Mouse (Mus musculus): Measurements from ENCODE around the gene Nmt2. TPM values are rescaled to one million over a fixed set of nuclear protein-coding genes. Genes with fewer than 3 reads are reported as not detected.

Nmt2 gene
- total and polyA plus RNA-seq, 2 experiments from 2014 or later: 14.9 to 17.3 TPM

DNA sequence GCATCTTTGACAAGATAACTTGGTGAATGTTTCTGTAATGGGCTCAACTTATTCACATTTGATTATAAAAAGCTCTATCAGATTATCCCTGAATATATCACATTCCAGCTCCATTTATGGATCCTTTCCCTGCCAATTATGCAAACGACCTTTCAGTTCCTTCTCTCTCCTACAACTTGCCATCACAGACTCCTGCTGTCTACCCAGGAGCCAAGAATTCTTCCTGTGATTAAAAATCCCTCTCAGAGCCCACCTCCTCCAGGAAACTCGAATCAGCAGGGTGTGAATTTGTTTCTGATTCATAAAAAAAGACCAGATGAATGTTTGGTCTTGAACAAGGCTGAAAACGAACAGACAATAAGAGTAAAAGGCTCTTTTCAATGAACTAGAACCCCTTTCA is 16.1 kb upstream of the Nmt2 start:
- ATAC-seq (ENCODE audit: insufficient read depth, low read depth): no peak
- Histone ChIP-seq H3K27me3 (ENCODE audit: control insufficient read depth, insufficient read depth, low read length) (no peaks in the 10 kb centered on the region), H3K4me3 (ENCODE audit: low read depth, low read length) (no peak overlapping the region), H3K9me3 (replicated peaks; ENCODE audit: control insufficient read depth, low read length) (no peaks in the 10 kb centered on the region), H3K27ac (ENCODE audit: low read depth) (no peak overlapping the region), H3K9ac (replicated peaks; ENCODE audit: low read depth, low read length) (no peak overlapping the region), H3K4me2 (ENCODE audit: low read depth, low read length) (no peak overlapping the region), H3K4me1 (ENCODE audit: control insufficient read depth, insufficient read depth) (no peaks in the 10 kb centered on the region), H3K36me3 (replicated peaks; ENCODE audit: control insufficient read depth, insufficient read depth, low read length) (no peaks in the 10 kb centered on the region)
- 35% methylated on average over 3 of the region's 3 CpGs for WGBS
- no peak for TF ChIP-seq EP300 (IDR thresholded peaks at IDR 0.05; ENCODE audit: low read depth)
- TF ChIP-seq CTCF (IDR thresholded peaks at IDR 0.05; ENCODE audit: low read depth): no peak
- DNase-seq (ENCODE audit: low spot score): no peak

DNA sequence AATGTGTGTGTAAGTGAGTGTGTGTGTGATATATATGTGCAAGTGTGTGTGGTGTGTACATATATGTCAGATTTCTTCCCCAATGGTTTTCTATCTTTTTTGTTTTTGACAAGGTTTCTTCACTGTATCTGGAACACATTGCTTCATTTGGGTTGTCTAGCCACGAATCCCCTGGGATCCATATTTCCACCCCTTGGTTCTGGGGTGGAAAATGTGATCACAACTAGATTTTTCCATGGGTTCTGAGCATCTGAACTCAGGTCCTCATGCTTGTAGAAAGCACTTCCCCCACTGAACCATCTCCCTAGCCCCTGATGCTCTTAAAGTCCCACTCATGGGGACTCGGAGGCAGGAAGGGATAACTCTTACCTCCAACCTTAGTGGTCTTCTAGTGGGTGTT is 10.7 kb upstream of the Nmt2 start:
- ATAC-seq (ENCODE audit: insufficient read depth, low read depth) (no peak), DNase-seq (ENCODE audit: low spot score) (no peak)
- no peaks in the 10 kb centered on the region for H3K36me3 ChIP-seq (replicated peaks; ENCODE audit: control insufficient read depth, insufficient read depth, low read length)
- H3K4me3 ChIP-seq (ENCODE audit: low read depth, low read length): no peak overlapping the region
- no peaks in the 10 kb centered on the region for H3K4me1 ChIP-seq (ENCODE audit: control insufficient read depth, insufficient read depth)
- H3K4me2 ChIP-seq (ENCODE audit: low read depth, low read length): no peak overlapping the region
- WGBS: 66% methylated on average over 2 of the region's 2 CpGs
- H3K27ac ChIP-seq (ENCODE audit: low read depth): no peak overlapping the region
- TF ChIP-seq EP300 (IDR thresholded peaks at IDR 0.05; ENCODE audit: low read depth): no peak
- no peak for TF ChIP-seq CTCF (IDR thresholded peaks at IDR 0.05; ENCODE audit: low read depth)
- no peak overlapping the region for H3K9ac ChIP-seq (replicated peaks; ENCODE audit: low read depth, low read length)
- H3K9me3 ChIP-seq (replicated peaks; ENCODE audit: control insufficient read depth, low read length): no peaks in the 10 kb centered on the region
- no peaks in the 10 kb centered on the region for H3K27me3 ChIP-seq (ENCODE audit: control insufficient read depth, insufficient read depth, low read length)

DNA sequence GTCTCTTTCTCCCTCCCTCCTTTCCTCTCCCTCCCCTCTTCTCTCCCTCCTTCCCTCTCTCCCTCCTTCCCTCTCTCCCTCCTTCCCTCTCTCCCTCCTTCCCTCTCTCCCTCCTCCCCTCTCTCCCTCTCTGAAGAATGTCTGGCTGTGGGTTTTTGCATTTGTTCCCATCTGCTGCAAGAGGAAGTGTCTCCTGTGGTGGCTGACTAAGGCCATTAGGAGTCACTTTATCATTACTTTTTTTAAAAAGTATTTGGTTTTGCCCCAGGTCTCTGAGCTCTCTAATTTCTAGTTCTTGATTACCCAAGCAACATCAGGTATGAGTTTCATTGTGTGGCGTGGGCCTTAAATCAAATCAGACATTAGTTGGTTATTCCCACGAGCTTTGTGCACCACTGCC is 7.9 kb upstream of the Nmt2 start:
- no peak overlapping the region for H3K4me3 ChIP-seq (ENCODE audit: low read depth, low read length)
- H3K4me2 ChIP-seq (ENCODE audit: low read depth, low read length): no peak overlapping the region
- H3K9ac ChIP-seq (replicated peaks; ENCODE audit: low read depth, low read length): no peak overlapping the region
- DNase-seq (ENCODE audit: low spot score): no peak
- H3K4me1 ChIP-seq (ENCODE audit: control insufficient read depth, insufficient read depth): no peaks in the 10 kb centered on the region
- no peak overlapping the region for H3K27ac ChIP-seq (ENCODE audit: low read depth)
- no peaks in the 10 kb centered on the region for H3K27me3 ChIP-seq (ENCODE audit: control insufficient read depth, insufficient read depth, low read length)
- H3K9me3 ChIP-seq (replicated peaks; ENCODE audit: control insufficient read depth, low read length): no peaks in the 10 kb centered on the region
- TF ChIP-seq EP300 (IDR thresholded peaks at IDR 0.05; ENCODE audit: low read depth): no peak
- no peak for TF ChIP-seq CTCF (IDR thresholded peaks at IDR 0.05; ENCODE audit: low read depth)
- no peak for ATAC-seq (ENCODE audit: insufficient read depth, low read depth)
- 78% methylated on average over 2 of the region's 2 CpGs for WGBS
- H3K36me3 ChIP-seq (replicated peaks; ENCODE audit: control insufficient read depth, insufficient read depth, low read length): no peaks in the 10 kb centered on the region

DNA sequence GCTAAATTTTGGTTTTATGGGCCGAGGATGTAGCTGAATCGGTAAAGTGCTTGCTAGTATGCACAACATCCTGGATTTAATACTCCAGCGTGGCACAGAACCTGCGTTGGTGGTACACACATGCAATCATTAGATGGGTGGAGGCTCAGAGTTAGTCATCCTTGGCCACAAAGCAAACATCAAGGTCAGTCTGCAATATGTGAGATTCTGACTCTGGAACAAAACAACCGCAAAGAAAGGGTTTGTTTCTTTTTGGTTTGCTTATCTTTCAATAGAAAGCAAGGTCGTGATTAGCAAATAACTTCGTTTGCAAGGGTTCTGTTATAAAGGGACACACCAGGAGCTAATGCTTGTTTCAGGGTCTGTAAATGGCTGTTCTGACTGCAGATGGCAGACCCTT is 6.5 kb upstream of the Nmt2 start:
- Histone ChIP-seq H3K36me3 (replicated peaks; ENCODE audit: control insufficient read depth, insufficient read depth, low read length) (no peaks in the 10 kb centered on the region), H3K9me3 (replicated peaks; ENCODE audit: control insufficient read depth, low read length) (no peaks in the 10 kb centered on the region), H3K4me2 (ENCODE audit: low read depth, low read length) (no peak overlapping the region), H3K27ac (ENCODE audit: low read depth) (no peak overlapping the region), H3K4me3 (ENCODE audit: low read depth, low read length) (no peak overlapping the region), H3K9ac (replicated peaks; ENCODE audit: low read depth, low read length) (no peak overlapping the region), H3K27me3 (ENCODE audit: control insufficient read depth, insufficient read depth, low read length) (no peaks in the 10 kb centered on the region), H3K4me1 (ENCODE audit: control insufficient read depth, insufficient read depth) (no peaks in the 10 kb centered on the region)
- ATAC-seq (ENCODE audit: insufficient read depth, low read depth) (no peak), DNase-seq (ENCODE audit: low spot score) (no peak)
- WGBS: 73% methylated on average over 7 of the region's 7 CpGs
- TF ChIP-seq CTCF (IDR thresholded peaks at IDR 0.05; ENCODE audit: low read depth) (no peak), EP300 (IDR thresholded peaks at IDR 0.05; ENCODE audit: low read depth) (no peak)

DNA sequence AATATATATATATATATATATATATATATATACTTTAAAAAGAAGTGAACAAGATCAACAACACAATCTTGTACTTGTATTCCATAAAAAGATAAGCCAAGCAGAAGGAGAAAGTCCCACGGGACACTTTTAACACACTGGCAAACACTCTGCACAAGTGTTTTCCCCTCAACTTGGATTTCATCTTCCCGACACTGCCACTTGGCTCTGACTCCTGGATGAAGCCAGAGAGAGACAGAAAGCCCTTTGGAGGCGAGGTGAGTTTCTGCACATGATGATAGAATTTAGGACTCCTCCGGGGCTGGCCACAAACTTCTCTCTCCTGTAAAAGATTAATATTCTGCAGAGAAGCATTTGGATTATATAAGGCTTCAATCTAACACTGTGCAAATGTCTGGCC is 2.7 kb upstream of the Nmt2 start:
- H3K4me2 ChIP-seq (ENCODE audit: low read depth, low read length): no peak overlapping the region
- H3K27me3 ChIP-seq (ENCODE audit: control insufficient read depth, insufficient read depth, low read length): no peaks in the 10 kb centered on the region

DNA sequence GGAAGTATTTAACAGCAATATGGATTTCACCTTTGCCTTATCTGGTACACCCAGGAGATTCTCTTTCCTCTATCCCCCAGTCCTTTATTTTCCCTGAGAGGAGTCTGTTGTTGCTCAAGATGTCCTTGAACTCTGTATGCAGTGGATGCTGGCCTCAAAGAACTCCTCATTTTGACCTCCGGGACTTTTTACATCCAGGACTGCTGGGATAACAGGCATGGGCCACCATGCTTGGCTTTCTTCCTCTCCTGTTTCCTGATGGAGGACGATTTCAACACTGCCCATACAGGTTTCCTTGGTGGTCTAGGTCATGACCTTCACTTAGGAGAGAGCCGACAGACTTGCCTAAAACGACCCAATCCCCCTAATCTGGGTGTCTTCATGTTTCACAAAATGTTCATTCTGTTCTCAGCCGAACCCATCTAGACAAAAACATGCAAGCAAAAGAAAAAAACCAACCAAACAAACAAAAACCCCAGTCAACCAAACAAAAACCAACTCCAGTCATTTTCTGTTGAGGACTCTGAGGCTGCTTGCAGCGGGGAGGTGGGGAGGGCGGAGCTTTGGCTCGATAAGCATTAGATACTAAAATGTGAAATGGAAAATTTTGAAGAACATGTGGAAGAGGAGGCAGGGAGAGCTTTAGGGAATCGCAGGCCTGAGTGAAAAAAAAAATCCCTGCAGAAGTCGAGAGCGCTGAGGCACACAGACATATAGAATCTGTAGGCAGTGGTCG is 978 bp upstream of the Nmt2 start:
- no peak for ATAC-seq (ENCODE audit: insufficient read depth, low read depth)
- no peaks in the 10 kb centered on the region for H3K9me3 ChIP-seq (replicated peaks; ENCODE audit: control insufficient read depth, low read length)
- peak overlapping the region; percentile 96 for H3K4me3 ChIP-seq (ENCODE audit: low read depth, low read length)
- TF ChIP-seq CTCF (IDR thresholded peaks at IDR 0.05; ENCODE audit: low read depth) (no peak), EP300 (IDR thresholded peaks at IDR 0.05; ENCODE audit: low read depth) (no peak)
- no peak for DNase-seq (ENCODE audit: low spot score)
- no peaks in the 10 kb centered on the region for H3K27me3 ChIP-seq (ENCODE audit: control insufficient read depth, insufficient read depth, low read length)
- H3K36me3 ChIP-seq (replicated peaks; ENCODE audit: control insufficient read depth, insufficient read depth, low read length): no peaks in the 10 kb centered on the region
- H3K4me1 ChIP-seq (ENCODE audit: control insufficient read depth, insufficient read depth): peaks cover 11% of the 10 kb centered on the region
- H3K4me2 ChIP-seq (ENCODE audit: low read depth, low read length): peak overlapping the region; percentile 80
- peak overlapping the region; percentile 83 for H3K27ac ChIP-seq (ENCODE audit: low read depth)
- H3K9ac ChIP-seq (replicated peaks; ENCODE audit: low read depth, low read length): peak overlapping the region; percentile 59; the same call in 1 of the 2 replicates
- 14% methylated on average over 12 of the region's 12 CpGs for WGBS

More for the DNA sequence above, 2.7 kb upstream of the Nmt2 start:
- ATAC-seq (ENCODE audit: insufficient read depth, low read depth) (no peak), DNase-seq (ENCODE audit: low spot score) (no peak)
- Histone ChIP-seq H3K9me3 (replicated peaks; ENCODE audit: control insufficient read depth, low read length) (no peaks in the 10 kb centered on the region), H3K27ac (ENCODE audit: low read depth) (no peak overlapping the region), H3K4me1 (ENCODE audit: control insufficient read depth, insufficient read depth) (peaks cover 9% of the 10 kb centered on the region), H3K9ac (replicated peaks; ENCODE audit: low read depth, low read length) (no peak overlapping the region), H3K4me3 (ENCODE audit: low read depth, low read length) (no peak overlapping the region), H3K36me3 (replicated peaks; ENCODE audit: control insufficient read depth, insufficient read depth, low read length) (no peaks in the 10 kb centered on the region)
- WGBS: 70% methylated on average over 4 of the region's 4 CpGs
- no peak for TF ChIP-seq CTCF (IDR thresholded peaks at IDR 0.05; ENCODE audit: low read depth)
- no peak for TF ChIP-seq EP300 (IDR thresholded peaks at IDR 0.05; ENCODE audit: low read depth)

Data from heart, postnatal 0 days (tissue).